Mouse (Mus musculus): ENCODE measurements around the gene Cntn4. TPM values are rescaled to one million over a fixed set of nuclear protein-coding genes. Genes with fewer than 3 reads are reported as not detected.

Gene Cntn4
- polyA plus RNA-seq, 1 experiment: not detected

DNA sequence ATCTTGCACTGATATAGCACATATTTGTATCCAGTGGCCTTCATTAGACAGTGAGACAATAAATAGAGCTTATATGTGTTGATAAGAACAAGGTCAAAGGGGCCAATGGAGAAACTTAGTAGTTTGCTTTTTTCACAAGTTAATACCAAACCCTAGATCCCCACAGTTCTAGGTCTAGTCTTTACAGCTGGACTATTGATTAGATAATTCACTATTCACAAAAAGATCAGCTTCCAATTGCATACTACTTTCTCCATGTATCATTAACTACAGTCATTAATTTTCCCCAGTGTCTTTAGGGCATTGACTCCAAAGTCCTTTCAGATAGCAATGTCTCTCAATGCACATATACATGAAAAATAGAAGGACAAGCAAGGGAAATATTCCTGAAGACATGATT lies 745.5 kb downstream of the Cntn4 start:
- Histone ChIP-seq H3K27ac (ENCODE audit: control insufficient read depth, insufficient read depth, low read depth, low read length, poor library complexity) (no peak overlapping the region), H3K4me3 (replicated peaks; ENCODE audit: control insufficient read depth, low read depth, low read length) (no peak overlapping the region), H3K4me1 (ENCODE audit: control insufficient read depth, insufficient read depth, low read length) (no peaks in the 10 kb centered on the region)
- TF ChIP-seq CTCF (IDR thresholded peaks at IDR 0.05; ENCODE audit: control insufficient read depth, insufficient read depth, low read length) (no peak), POLR2A (IDR thresholded peaks at IDR 0.05; ENCODE audit: borderline replicate concordance, control insufficient read depth, low read depth, low read length) (no peak)

DNA sequence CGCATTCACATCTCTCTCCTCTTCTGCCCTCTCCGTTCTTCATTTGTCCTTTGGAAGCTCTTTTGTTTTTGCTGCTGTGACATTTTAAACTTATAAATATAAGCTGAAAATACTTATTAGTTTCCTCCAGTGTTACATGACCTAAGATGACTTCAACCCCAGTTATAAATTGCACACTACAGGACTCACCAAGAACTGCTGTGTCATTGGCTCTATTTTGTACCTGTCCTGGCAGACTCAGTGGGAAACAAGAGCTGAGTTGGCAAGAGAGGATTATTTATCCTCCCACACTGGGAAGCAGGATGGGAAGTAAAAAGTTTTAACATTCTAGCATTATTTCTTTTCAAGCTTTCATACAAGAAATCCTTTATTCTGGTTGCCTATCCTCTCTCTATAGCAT lies 746.0 kb downstream of the Cntn4 start:
- WGBS: 82% methylated on average over 2 of the region's 2 CpGs
- Histone ChIP-seq H3K4me1 (ENCODE audit: control insufficient read depth, insufficient read depth, low read length) (no peaks in the 10 kb centered on the region), H3K4me3 (replicated peaks; ENCODE audit: control insufficient read depth, low read depth, low read length) (no peak overlapping the region), H3K27ac (ENCODE audit: control insufficient read depth, insufficient read depth, low read depth, low read length, poor library complexity) (no peak overlapping the region)
- no peak for TF ChIP-seq POLR2A (IDR thresholded peaks at IDR 0.05; ENCODE audit: borderline replicate concordance, control insufficient read depth, low read depth, low read length)

DNA sequence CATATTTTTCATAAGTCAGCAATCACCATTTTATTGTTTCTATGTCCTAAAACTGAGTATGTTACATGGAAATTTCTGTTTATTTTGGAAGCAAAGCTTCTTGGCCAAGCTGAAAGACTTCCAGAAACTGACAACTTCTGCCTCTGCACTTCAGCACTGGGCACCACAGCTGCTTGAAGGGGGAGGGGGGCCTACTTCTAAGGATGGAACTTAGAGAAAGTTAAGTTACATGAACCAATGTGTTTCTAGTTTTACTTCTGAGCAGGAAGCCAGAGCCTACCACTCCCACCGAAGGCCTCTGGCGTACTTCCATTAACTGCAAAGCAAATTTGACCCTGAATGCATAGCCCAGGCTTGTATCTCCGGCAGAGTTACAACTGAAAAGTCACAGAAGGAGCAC lies 749.2 kb downstream of the Cntn4 start:
- H3K27ac ChIP-seq (ENCODE audit: control insufficient read depth, insufficient read depth, low read depth, low read length, poor library complexity): no peak overlapping the region
- H3K4me3 ChIP-seq (replicated peaks; ENCODE audit: control insufficient read depth, low read depth, low read length): no peak overlapping the region
- H3K4me1 ChIP-seq (ENCODE audit: control insufficient read depth, insufficient read depth, low read length): no peaks in the 10 kb centered on the region
- TF ChIP-seq CTCF (IDR thresholded peaks at IDR 0.05; ENCODE audit: control insufficient read depth, insufficient read depth, low read length) (no peak), POLR2A (IDR thresholded peaks at IDR 0.05; ENCODE audit: borderline replicate concordance, control insufficient read depth, low read depth, low read length) (no peak)
- WGBS: 57% methylated on average over 3 of the region's 3 CpGs

DNA sequence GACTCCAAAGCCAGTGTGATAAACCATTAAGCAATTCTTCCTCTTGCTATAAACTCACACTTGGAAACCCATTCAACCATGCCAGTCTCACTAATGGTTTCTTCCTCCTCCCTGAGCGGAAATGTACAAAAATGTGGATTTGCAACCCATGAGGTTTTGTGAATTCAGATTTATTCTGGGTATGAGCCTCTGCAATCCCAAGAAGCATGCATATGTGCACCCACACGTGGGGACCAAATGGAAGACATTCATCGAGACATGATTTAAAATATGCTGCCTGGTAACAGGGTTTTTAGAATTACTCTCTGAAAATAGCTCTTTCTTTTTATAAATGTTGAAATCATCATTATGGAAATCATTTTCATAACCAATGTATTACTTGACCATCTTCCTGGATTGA lies 754.0 kb downstream of the Cntn4 start:
- no peak for TF ChIP-seq POLR2A (IDR thresholded peaks at IDR 0.05; ENCODE audit: borderline replicate concordance, control insufficient read depth, low read depth, low read length)
- TF ChIP-seq CTCF (IDR thresholded peaks at IDR 0.05; ENCODE audit: control insufficient read depth, insufficient read depth, low read length): no peak
- Histone ChIP-seq H3K4me1 (ENCODE audit: control insufficient read depth, insufficient read depth, low read length) (no peaks in the 10 kb centered on the region), H3K4me3 (replicated peaks; ENCODE audit: control insufficient read depth, low read depth, low read length) (no peak overlapping the region), H3K27ac (ENCODE audit: control insufficient read depth, insufficient read depth, low read depth, low read length, poor library complexity) (no peak overlapping the region)
- WGBS: 72% methylated on average over 3 of the region's 3 CpGs

DNA sequence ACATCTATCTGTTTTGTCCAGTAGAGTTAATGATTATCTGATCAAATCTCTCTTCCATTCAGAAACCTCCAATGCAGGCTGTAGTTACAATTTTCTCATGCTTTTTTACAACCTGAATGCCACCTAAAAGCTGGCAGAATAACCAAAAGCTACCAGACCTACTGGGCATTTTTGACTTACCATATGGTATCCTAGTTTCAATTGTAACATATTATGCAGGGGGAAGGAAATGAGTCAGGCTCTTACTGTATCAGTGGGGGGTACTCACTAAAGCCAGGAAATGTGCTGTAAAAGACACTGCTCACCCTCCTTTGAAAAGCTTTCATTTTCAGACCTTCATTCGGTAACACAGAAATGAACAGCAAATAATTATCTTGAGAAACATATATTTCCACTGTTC lies 763.3 kb downstream of the Cntn4 start:
- Histone ChIP-seq H3K4me3 (replicated peaks; ENCODE audit: control insufficient read depth, low read depth, low read length) (no peak overlapping the region), H3K27ac (ENCODE audit: control insufficient read depth, insufficient read depth, low read depth, low read length, poor library complexity) (no peak overlapping the region), H3K4me1 (ENCODE audit: control insufficient read depth, insufficient read depth, low read length) (no peaks in the 10 kb centered on the region)
- WGBS: 4% methylated on average over 1 of the region's 1 CpGs
- TF ChIP-seq POLR2A (IDR thresholded peaks at IDR 0.05; ENCODE audit: borderline replicate concordance, control insufficient read depth, low read depth, low read length) (no peak), CTCF (IDR thresholded peaks at IDR 0.05; ENCODE audit: control insufficient read depth, insufficient read depth, low read length) (no peak)

DNA sequence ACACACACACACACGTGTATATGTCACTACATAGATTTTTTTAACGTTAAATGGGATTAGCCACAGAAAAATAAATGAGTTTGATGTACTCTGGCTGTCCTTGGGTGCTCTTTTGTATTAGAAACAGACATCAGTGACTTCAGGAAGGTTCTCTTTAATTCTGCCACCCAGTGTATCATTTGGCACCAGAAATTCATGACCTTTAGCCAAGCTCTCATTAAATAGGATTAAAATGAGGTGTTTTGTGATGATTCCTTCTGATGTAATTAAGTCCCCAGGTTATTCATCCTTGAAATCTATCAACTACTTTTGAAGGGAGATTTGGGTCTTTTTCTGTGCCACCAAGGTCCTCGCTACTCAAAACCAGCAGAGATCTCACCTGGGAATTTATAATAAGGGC lies 763.8 kb downstream of the Cntn4 start:
- H3K27ac ChIP-seq (ENCODE audit: control insufficient read depth, insufficient read depth, low read depth, low read length, poor library complexity): no peak overlapping the region
- H3K4me3 ChIP-seq (replicated peaks; ENCODE audit: control insufficient read depth, low read depth, low read length): no peak overlapping the region
- WGBS: 39% methylated on average over 3 of the region's 3 CpGs
- H3K4me1 ChIP-seq (ENCODE audit: control insufficient read depth, insufficient read depth, low read length): no peaks in the 10 kb centered on the region
- TF ChIP-seq CTCF (IDR thresholded peaks at IDR 0.05; ENCODE audit: control insufficient read depth, insufficient read depth, low read length): no peak
- no peak for TF ChIP-seq POLR2A (IDR thresholded peaks at IDR 0.05; ENCODE audit: borderline replicate concordance, control insufficient read depth, low read depth, low read length)

DNA sequence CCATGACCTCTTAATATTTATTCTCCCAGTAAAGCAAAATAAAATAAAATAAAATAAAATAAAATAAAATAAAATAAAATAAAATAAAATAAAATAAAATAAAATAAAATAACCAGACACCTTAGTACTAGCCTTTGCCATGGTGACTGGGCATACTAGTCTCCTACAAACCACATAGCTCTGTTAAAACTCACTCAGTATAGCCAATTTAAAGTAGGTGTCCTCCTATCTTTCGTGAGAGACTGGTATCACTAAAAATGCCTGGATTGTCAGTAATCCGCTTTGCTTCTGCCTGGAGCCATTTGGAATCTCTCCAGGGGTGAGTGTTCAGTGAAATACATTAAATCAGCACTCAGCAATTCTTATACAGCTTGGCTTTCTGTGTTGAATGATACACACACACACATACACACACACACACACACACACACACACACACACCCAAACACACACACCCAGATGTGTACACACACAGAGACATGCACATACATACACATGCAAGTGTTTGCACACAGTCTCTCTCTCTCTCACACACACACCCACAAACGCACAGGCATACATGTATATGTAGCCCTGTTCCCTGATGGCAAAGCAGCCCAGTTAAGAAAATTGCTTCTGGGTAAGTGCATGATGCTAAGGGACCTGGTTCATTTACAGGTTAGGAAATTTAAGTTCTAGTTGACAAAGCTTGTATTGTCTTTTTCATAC lies 776.8 kb downstream of the Cntn4 start:
- WGBS: 62% methylated on average over 3 of the region's 3 CpGs
- Histone ChIP-seq H3K27ac (ENCODE audit: control insufficient read depth, insufficient read depth, low read depth, low read length, poor library complexity) (no peak overlapping the region), H3K4me3 (replicated peaks; ENCODE audit: control insufficient read depth, low read depth, low read length) (no peak overlapping the region), H3K4me1 (ENCODE audit: control insufficient read depth, insufficient read depth, low read length) (no peaks in the 10 kb centered on the region)
- TF ChIP-seq POLR2A (IDR thresholded peaks at IDR 0.05; ENCODE audit: borderline replicate concordance, control insufficient read depth, low read depth, low read length) (no peak), CTCF (IDR thresholded peaks at IDR 0.05; ENCODE audit: control insufficient read depth, insufficient read depth, low read length) (no peak)

DNA sequence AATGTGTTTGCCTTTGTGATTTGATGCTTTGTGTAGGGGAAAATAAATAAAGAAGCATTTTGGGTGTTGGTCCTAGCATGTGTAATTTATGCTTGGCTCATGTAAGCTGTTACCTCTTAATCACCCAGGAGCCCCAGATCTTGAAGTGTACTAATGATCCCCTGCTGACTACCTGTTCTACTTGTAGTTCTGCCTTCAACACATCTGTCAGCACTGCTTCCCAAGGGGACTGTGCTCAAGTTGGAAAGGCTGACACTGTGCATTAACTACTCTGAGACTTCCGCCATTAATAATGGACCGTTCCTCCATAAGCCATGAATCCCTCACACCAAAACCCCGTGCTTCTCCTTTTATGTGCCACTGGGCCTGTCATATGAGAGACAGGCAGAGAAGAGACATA lies 778.2 kb downstream of the Cntn4 start:
- 75% methylated on average over 3 of the region's 3 CpGs for WGBS
- TF ChIP-seq CTCF (IDR thresholded peaks at IDR 0.05; ENCODE audit: control insufficient read depth, insufficient read depth, low read length) (no peak), POLR2A (IDR thresholded peaks at IDR 0.05; ENCODE audit: borderline replicate concordance, control insufficient read depth, low read depth, low read length) (no peak)

DNA sequence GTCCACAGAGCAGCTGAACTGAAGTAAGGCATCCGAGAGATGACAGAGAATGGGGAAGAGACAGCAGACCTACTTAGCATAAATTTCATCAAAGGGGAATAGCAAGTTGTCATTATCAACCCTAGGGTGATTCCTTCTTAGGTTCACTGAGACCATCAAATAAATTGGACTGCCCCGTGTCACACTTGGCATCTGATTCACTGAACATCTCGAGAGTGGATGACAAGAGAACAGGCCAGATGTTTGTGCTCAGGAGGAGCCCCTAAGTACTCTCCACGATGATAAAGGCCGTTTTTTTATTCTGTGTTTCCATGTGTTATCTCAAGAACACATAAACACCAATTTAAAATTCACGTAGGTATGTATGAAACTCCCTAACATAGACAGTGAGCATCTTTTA lies 780.7 kb downstream of the Cntn4 start:
- no peak for TF ChIP-seq POLR2A (IDR thresholded peaks at IDR 0.05; ENCODE audit: borderline replicate concordance, control insufficient read depth, low read depth, low read length)
- no peak for TF ChIP-seq CTCF (IDR thresholded peaks at IDR 0.05; ENCODE audit: control insufficient read depth, insufficient read depth, low read length)
- 71% methylated on average over 6 of the region's 6 CpGs for WGBS
- no peak overlapping the region for H3K27ac ChIP-seq (ENCODE audit: control insufficient read depth, insufficient read depth, low read depth, low read length, poor library complexity)
- H3K4me1 ChIP-seq (ENCODE audit: control insufficient read depth, insufficient read depth, low read length): no peaks in the 10 kb centered on the region
- H3K4me3 ChIP-seq (replicated peaks; ENCODE audit: control insufficient read depth, low read depth, low read length): no peak overlapping the region

More for the DNA sequence above, 778.2 kb downstream of the Cntn4 start:
- no peaks in the 10 kb centered on the region for H3K4me1 ChIP-seq (ENCODE audit: control insufficient read depth, insufficient read depth, low read length)
- H3K27ac ChIP-seq (ENCODE audit: control insufficient read depth, insufficient read depth, low read depth, low read length, poor library complexity): no peak overlapping the region
- no peak overlapping the region for H3K4me3 ChIP-seq (replicated peaks; ENCODE audit: control insufficient read depth, low read depth, low read length)

All from bone marrow, adult 2 months (tissue).